Comparison of ENCODE assay signal across 8 mouse cellular contexts in genomic region chr8:20296803-20297702, GRCm38 (mm10).
DNase-seq lines count a peak whose midpoint lies in the region; ATAC-seq and TF ChIP-seq lines count a peak whose summit lies in the region.
"Not testable (repeated sequence)": the region's sequence is repeated elsewhere in the genome, so short reads cannot be mapped to it uniquely, and the experiment has no call there.

No protein-coding gene starts in this region.

- TF ChIP-seq POLR2A in kidney, adult 2 months (IDR thresholded peaks at IDR 0.05; ENCODE audit: low read depth, low read length), result not testable (repeated sequence)

- H3K36me3 ChIP-seq in embryonic facial prominence, embryonic 11.5 days (replicated peaks; ENCODE audit: control insufficient read depth, insufficient read depth, low read depth, low read length); kidney, adult 2 months (ENCODE audit: control insufficient read depth, insufficient read depth, low read length); limb, embryonic 12.5 days; midbrain, embryonic 14.5 days (ENCODE audit: control insufficient read depth, insufficient read depth, low read length): not testable (repeated sequence)

- peak; percentile 93 for ATAC-seq in embryonic facial prominence, embryonic 11.5 days (replicated peaks; ENCODE audit: insufficient number of reproducible peaks, low FRiP score, low TSS enrichment, low read depth)
- ATAC-seq in limb, embryonic 12.5 days (ENCODE audit: insufficient number of reproducible peaks, insufficient read depth, low FRiP score, low TSS enrichment, low read depth), result peak; percentile 96
- ATAC-seq in midbrain, embryonic 14.5 days (ENCODE audit: low FRiP score, low TSS enrichment), result peak; percentile 96

- peak overlapping the region; percentile 89 for H3K9ac ChIP-seq in embryonic facial prominence, embryonic 11.5 days (replicated peaks; ENCODE audit: low read length)
- H3K9ac ChIP-seq in limb, embryonic 12.5 days (replicated peaks), result peak overlapping the region; percentile 87
- H3K9ac ChIP-seq in midbrain, embryonic 14.5 days (replicated peaks; ENCODE audit: low read length), result peak overlapping the region; percentile 75

- 18% methylated on average over 60 of the region's 73 CpGs for WGBS in embryonic facial prominence, embryonic 11.5 days
- WGBS in kidney, adult 2 months, result 10% methylated on average over 71 of the region's 73 CpGs
- WGBS in limb, embryonic 12.5 days, result 10% methylated on average over 72 of the region's 73 CpGs
- 15% methylated on average over 62 of the region's 73 CpGs for WGBS in midbrain, embryonic 14.5 days

- not testable (repeated sequence) for H3K27me3 ChIP-seq in embryonic facial prominence, embryonic 11.5 days (ENCODE audit: control insufficient read depth, insufficient read depth, low read length); kidney, adult 2 months (replicated peaks; ENCODE audit: control insufficient read depth, insufficient read depth, low read length); limb, embryonic 12.5 days; midbrain, embryonic 14.5 days (ENCODE audit: control insufficient read depth, insufficient read depth, low read length)

- H3K27ac ChIP-seq in embryonic facial prominence, embryonic 11.5 days (replicated peaks; ENCODE audit: low read depth, low read length), result not testable (repeated sequence)
- peak overlapping the region; percentile 46 for H3K27ac ChIP-seq in kidney, adult 2 months (ENCODE audit: insufficient read depth, low read depth, low read length)
- H3K27ac ChIP-seq in limb, embryonic 12.5 days, result peak overlapping the region; percentile 74; the same call in 1 of the 2 replicates
- peak overlapping the region; percentile 71 for H3K27ac ChIP-seq in midbrain, embryonic 14.5 days (replicated peaks; ENCODE audit: low read depth, low read length)

- peak; percentile 85 for DNase-seq in 3134 (ENCODE audit: extremely low read depth, insufficient read length, low spot score)
- DNase-seq in adrenal gland, postnatal 25 days, result peak; percentile 76
- DNase-seq in embryonic facial prominence, embryonic 11.5 days (ENCODE audit: low spot score), result peak; percentile 77
- DNase-seq in heart, adult 18-20 months, result peak; percentile 80 to 88
- DNase-seq in kidney, adult 2 months, result peak; percentile 91
- DNase-seq in midbrain, embryonic 14.5 days, result peak; percentile 89
- DNase-seq in spleen, adult 18-20 months, result peak; percentile 60 to 66

- peak overlapping the region; percentile 62 for H3K4me3 ChIP-seq in embryonic facial prominence, embryonic 11.5 days (ENCODE audit: low read depth, low read length)
- H3K4me3 ChIP-seq in kidney, adult 2 months (ENCODE audit: insufficient read depth, low read depth, low read length), result peak overlapping the region; percentile 53
- H3K4me3 ChIP-seq in limb, embryonic 12.5 days (replicated peaks), result peak overlapping the region; percentile 56
- peak overlapping the region; percentile 56 for H3K4me3 ChIP-seq in midbrain, embryonic 14.5 days (replicated peaks; ENCODE audit: low read depth, low read length)

- peak; percentile 56 for TF ChIP-seq CTCF in kidney, adult 2 months (conservative IDR thresholded peaks at IDR 0.05; ENCODE audit: insufficient read depth, insufficient read length, low read depth, low read length)

- peak overlapping the region; percentile 52 for H3K4me2 ChIP-seq in embryonic facial prominence, embryonic 11.5 days (ENCODE audit: low read depth, low read length)
- H3K4me2 ChIP-seq in limb, embryonic 12.5 days, result peak overlapping the region; percentile 53
- peak overlapping the region; percentile 54 for H3K4me2 ChIP-seq in midbrain, embryonic 14.5 days (ENCODE audit: low read length)

- not testable (repeated sequence) for H3K9me3 ChIP-seq in embryonic facial prominence, embryonic 11.5 days (replicated peaks; ENCODE audit: control insufficient read depth, low read length); limb, embryonic 12.5 days; midbrain, embryonic 14.5 days (ENCODE audit: control insufficient read depth, low read length)

- not testable (repeated sequence) for H3K4me1 ChIP-seq in embryonic facial prominence, embryonic 11.5 days (ENCODE audit: control insufficient read depth, insufficient read depth, low read length); kidney, adult 2 months (ENCODE audit: control insufficient read depth, insufficient read depth, low read length); limb, embryonic 12.5 days (replicated peaks); midbrain, embryonic 14.5 days (ENCODE audit: control insufficient read depth, insufficient read depth, low read length)
